Mouse (Mus musculus) hindbrain, postnatal 0 days (tissue): ENCODE measurements around the gene Fry. TPM values are rescaled to one million over a fixed set of nuclear protein-coding genes. Genes with fewer than 3 reads are reported as not detected.

Experiments used
- ATAC-seq: fragments of 200-750 bp; cut with Nextera tagmentation; 2 replicates; pipeline ENCODE4 v1.8.0; 2017; ENCODE audit warnings: mild to moderate bottlenecking, moderate TSS enrichment, moderate library complexity
- DNase-seq: peaks from one replicate; pipeline ENCODE4 v3.0.0-alpha.2; 2015; ENCODE audit warnings: low spot score
- H3K27ac ChIP-seq: fragments of 300-500 bp; sonication (generic); 2 replicates; pipeline ENCODE4 v1.5.1; 2014; ENCODE audit warnings: mild to moderate bottlenecking
- H3K27me3 ChIP-seq: fragments of 300-500 bp; sonication (generic); 2 replicates; pipeline ENCODE4 v1.6.1; 2014; ENCODE audit warnings: low read length, mixed read lengths; ENCODE audit not compliant: insufficient read depth
- H3K36me3 ChIP-seq: fragments of 300-500 bp; sonication (generic); 2 replicates; pipeline ENCODE4 v1.6.1; 2014; ENCODE audit warnings: low read length, mixed read lengths; ENCODE audit not compliant: insufficient read depth
- H3K4me1 ChIP-seq: fragments of 300-500 bp; sonication (generic); 2 replicates; pipeline ENCODE4 v1.6.1; 2014; ENCODE audit warnings: antibody characterized with exemption, low read length, mixed read lengths; ENCODE audit not compliant: insufficient read depth
- H3K4me2 ChIP-seq: fragments of 300-500 bp; sonication (generic); 2 replicates; pipeline ENCODE4 v1.6.1; 2014; ENCODE audit warnings: low read depth, mild to moderate bottlenecking, low read length, moderate library complexity, mixed read lengths
- H3K4me3 ChIP-seq: fragments of 300-500 bp; sonication (generic); 2 replicates; pipeline ENCODE4 v1.5.1; 2014; ENCODE audit warnings: low read length
- H3K9ac ChIP-seq: fragments of 300-500 bp; sonication (generic); replicated peaks from 2 replicates; pipeline ENCODE4 v1.6.1; 2014; ENCODE audit warnings: mild to moderate bottlenecking, low read length, moderate library complexity, mixed read lengths
- H3K9me3 ChIP-seq: fragments of 300-500 bp; sonication (generic); 2 replicates; pipeline ENCODE4 v1.6.1; 2016; ENCODE audit warnings: low read length, mixed read lengths
- CTCF ChIP-seq: IDR thresholded peaks from 2 replicates; pipeline ENCODE4 v1.5.1; 2016; ENCODE audit warnings: antibody characterized with exemption, control low read depth, low read depth
- WGBS: fragments of 180-500 bp; shearing (Covaris S2); extraction: QIAGEN DNeasy Blood & Tissue Kit; methylation state at CpG from one replicate; pipeline ENCODE4 v1.1.7; 2014; 5-methylcytosine and 5-hydroxymethylcytosine counted together
- polyA plus RNA-seq: library from polyadenylated mRNA; unstranded; fragments of >200 nt; fragmentation: Nextera tagmentation; extraction: Ambion mirVana; gene quantifications from 2 replicates; pipeline ENCODE4 v1.2.1, GENCODE M21; 2015
- total RNA-seq: library from RNA; depleted of rRNA; stranded (reverse); fragments of >200 nt; gene quantifications from 2 replicates; pipeline ENCODE4 v1.2.3, GENCODE M21; 2014

Fry gene
- total and polyA plus RNA-seq, 2 experiments from 2014 or later = 47.7 to 122 TPM

- H3K4me2 ChIP-seq = no peak overlapping the region
- ATAC-seq = no peak
- no peak overlapping the region for H3K9ac ChIP-seq
- H3K27me3 ChIP-seq = no peaks in the 10 kb centered on the region
- no peaks in the 10 kb centered on the region for H3K4me1 ChIP-seq
- no peak for DNase-seq
- no peak overlapping the region for H3K27ac ChIP-seq
- 80% methylated on average over 10 of the region's 10 CpGs for whole genome bisulfite sequencing
- peaks cover 4% of the 10 kb centered on the region; the same call in 1 of the 2 replicates for H3K9me3 ChIP-seq
- TF ChIP-seq CTCF = no peak
- H3K4me3 ChIP-seq = no peak overlapping the region
- H3K36me3 ChIP-seq = peaks cover 65% of the 10 kb centered on the region
Observed at GRCm38 (mm10) chr5:150389589-150390377, 271.3 kb downstream of the Fry start.

- no peak overlapping the region for H3K4me2 ChIP-seq
- no peak for DNase-seq
- 52% methylated on average over 7 of the region's 7 CpGs for WGBS
- no peak for TF ChIP-seq CTCF
- peaks cover 4% of the 10 kb centered on the region; the same call in 1 of the 2 replicates for H3K9me3 ChIP-seq
- H3K4me1 ChIP-seq = no peaks in the 10 kb centered on the region
- H3K36me3 ChIP-seq = peaks cover 69% of the 10 kb centered on the region
- H3K9ac ChIP-seq = no peak overlapping the region
- H3K27me3 ChIP-seq = no peaks in the 10 kb centered on the region
- no peak overlapping the region for H3K27ac ChIP-seq
- no peak for ATAC-seq
- no peak overlapping the region for H3K4me3 ChIP-seq
Observed at GRCm38 (mm10) chr5:150390422-150390821, 272.0 kb downstream of the Fry start.

GRCm38 (mm10) chr5:150394645-150395044 lies 276.2 kb downstream of the Fry start:
- Histone ChIP-seq H3K27ac (no peak overlapping the region), H3K4me1 (no peaks in the 10 kb centered on the region), H3K9me3 (peaks cover 4% of the 10 kb centered on the region; the same call in 1 of the 2 replicates), H3K4me2 (no peak overlapping the region), H3K36me3 (peaks cover 75% of the 10 kb centered on the region), H3K9ac (no peak overlapping the region), H3K27me3 (no peaks in the 10 kb centered on the region), H3K4me3 (no peak overlapping the region)
- no peak for DNase-seq
- TF ChIP-seq CTCF = peak; percentile 34
- no peak for ATAC-seq
- 93% methylated on average over 6 of the region's 6 CpGs for WGBS

GRCm38 (mm10) chr5:150402832-150403447 lies 284.5 kb downstream of the Fry start:
- ATAC-seq (no peak; the same call in 1 of the 2 replicates), DNase-seq (peak; percentile 20)
- no peak overlapping the region for H3K27ac ChIP-seq
- no peak overlapping the region for H3K4me2 ChIP-seq
- TF ChIP-seq CTCF = peak; percentile 39
- H3K9ac ChIP-seq = no peak overlapping the region
- H3K36me3 ChIP-seq = peaks cover 68% of the 10 kb centered on the region
- no peaks in the 10 kb centered on the region for H3K9me3 ChIP-seq
- WGBS = 32% methylated on average over 13 of the region's 13 CpGs
- H3K4me3 ChIP-seq = no peak overlapping the region
- no peaks in the 10 kb centered on the region for H3K4me1 ChIP-seq
- no peaks in the 10 kb centered on the region for H3K27me3 ChIP-seq

- Histone ChIP-seq H3K27me3 (no peaks in the 10 kb centered on the region), H3K4me2 (no peak overlapping the region), H3K36me3 (peaks cover 52% of the 10 kb centered on the region), H3K4me1 (no peaks in the 10 kb centered on the region), H3K27ac (no peak overlapping the region), H3K4me3 (no peak overlapping the region), H3K9ac (no peak overlapping the region), H3K9me3 (no peaks in the 10 kb centered on the region)
- ATAC-seq = no peak
- TF ChIP-seq CTCF = no peak
- DNase-seq = no peak
- WGBS = 82% methylated on average over 8 of the region's 8 CpGs
Observed at GRCm38 (mm10) chr5:150404867-150405266, 286.4 kb downstream of the Fry start.

- Histone ChIP-seq H3K4me1 (no peaks in the 10 kb centered on the region), H3K27me3 (no peaks in the 10 kb centered on the region), H3K4me3 (no peak overlapping the region), H3K9me3 (no peaks in the 10 kb centered on the region), H3K27ac (peak overlapping the region; percentile 15; the same call in 1 of the 2 replicates), H3K4me2 (no peak overlapping the region), H3K36me3 (peaks cover 30% of the 10 kb centered on the region), H3K9ac (no peak overlapping the region)
- WGBS = 84% methylated on average over 8 of the region's 8 CpGs
- 0 out of 2 replicates have a peak, but pooled peaks have one; percentile 35 for ATAC-seq
- DNase-seq = no peak
- no peak for TF ChIP-seq CTCF
Observed at GRCm38 (mm10) chr5:150408979-150409378, 290.5 kb downstream of the Fry start.
